Mouse (Mus musculus) testis, postnatal 14 days (tissue): Measurements from ENCODE around the gene Klrb1c.
A peak's percentile ranks its signal among the peaks of the same experiment; 100 is the strongest.
"Not testable (repeated sequence)": the region's sequence is repeated elsewhere in the genome, so short reads cannot be mapped to it uniquely, and the experiment has no call there.

Experiments
- DNase-seq: peaks from one replicate; pipeline ENCODE4 v3.0.0; 2021; ENCODE audit warnings: low spot score

Klrb1c gene

DNA sequence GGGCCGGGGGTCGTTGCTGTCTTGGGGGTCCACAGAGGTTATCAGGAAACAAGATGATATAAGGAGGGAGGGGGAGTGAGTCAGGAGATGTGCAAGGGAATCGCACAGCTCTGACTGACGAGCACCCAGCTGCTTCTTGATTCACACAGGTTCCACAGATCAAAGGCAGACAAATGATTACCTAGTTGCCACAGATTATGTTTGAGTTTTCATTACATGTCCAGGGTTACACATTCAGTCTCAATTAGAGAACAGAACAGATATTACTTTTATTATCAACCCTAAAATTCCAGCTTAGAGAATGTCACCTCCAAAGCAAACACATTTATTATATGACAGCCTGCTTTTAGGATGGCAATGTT lies 33.6 kb downstream of the Klrb1c start:
- DNase-seq, result not testable (repeated sequence)

DNA sequence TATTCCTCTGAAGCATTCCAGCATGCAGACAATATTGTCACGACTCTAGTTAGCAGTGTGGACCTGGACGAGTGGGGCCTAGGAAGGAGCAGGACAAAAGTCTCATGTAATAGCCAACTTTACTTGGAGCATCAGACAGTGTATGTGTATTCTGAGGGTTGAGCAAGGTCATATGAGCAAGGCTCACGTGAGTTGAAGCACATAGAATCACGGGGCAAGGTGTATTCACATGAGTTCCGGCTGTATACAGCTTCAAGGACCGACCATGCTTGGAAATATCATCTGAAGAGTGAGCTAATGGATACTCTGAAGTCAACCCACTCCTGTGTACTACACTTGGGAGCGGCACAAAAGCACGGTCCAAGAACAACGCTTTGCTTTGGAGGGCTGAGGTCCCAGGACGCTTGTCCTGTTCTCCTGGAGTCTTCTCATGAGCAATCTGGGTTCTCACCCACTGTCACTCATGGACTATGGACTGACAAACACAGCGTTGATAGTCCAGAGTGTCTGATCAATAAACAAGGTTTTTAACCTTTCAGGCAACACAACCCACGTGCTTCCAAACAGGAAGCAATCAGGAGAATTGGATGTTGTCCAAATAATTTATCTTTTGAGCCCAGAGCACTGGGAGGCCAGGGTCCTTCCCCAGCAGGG lies 34.1 kb downstream of the Klrb1c start:
- not testable (repeated sequence) for DNase-seq

GRCm38 (mm10) chr6:128754265-128754664 lies 34.8 kb downstream of the Klrb1c start:
- DNase-seq, result not testable (repeated sequence)

- DNase-seq, result peak; percentile 83
Measured at GRCm38 (mm10) chr6:128753610-128754224, 35.3 kb downstream of the Klrb1c start.

DNA sequence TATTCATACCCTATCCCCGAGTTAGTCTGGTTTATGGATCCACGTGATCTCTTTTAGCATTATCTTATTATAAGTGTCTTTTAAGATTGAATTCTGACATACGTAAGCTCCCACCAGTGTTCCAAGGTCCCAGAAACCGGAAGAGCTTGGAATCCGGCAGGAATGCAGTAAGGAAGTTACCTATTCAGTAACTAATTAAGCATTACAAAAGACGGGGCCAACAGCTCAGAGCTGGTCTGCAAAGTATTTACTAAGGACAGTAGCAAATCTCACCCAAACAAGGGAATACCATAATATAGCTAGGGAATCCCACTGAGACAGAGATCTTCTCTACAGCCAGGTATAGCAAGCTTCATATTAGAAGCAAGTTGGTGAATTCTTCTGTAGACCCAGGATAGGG lies 42.0 kb downstream of the Klrb1c start:
- DNase-seq, result not testable (repeated sequence)

DNA sequence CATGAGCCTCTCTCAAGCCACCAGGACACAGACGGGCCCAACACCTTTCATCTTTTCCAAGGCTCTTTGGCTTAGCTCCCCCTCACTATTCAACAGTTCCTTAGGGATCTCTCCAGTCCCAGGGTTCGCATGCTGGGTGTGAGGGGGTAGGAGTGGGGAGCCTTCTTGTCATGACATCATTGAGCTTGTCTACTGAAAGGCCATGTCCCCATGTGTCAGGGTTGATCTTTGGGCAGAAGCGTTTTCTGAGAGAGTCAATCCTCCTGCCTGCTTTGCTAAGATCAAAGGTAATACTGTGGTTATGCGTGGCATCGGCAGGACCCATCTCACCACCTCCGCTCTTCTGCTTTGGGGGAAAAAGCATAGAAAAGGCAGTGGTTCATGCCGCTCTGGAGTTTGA lies 51.6 kb downstream of the Klrb1c start:
- no peak for DNase-seq

DNA sequence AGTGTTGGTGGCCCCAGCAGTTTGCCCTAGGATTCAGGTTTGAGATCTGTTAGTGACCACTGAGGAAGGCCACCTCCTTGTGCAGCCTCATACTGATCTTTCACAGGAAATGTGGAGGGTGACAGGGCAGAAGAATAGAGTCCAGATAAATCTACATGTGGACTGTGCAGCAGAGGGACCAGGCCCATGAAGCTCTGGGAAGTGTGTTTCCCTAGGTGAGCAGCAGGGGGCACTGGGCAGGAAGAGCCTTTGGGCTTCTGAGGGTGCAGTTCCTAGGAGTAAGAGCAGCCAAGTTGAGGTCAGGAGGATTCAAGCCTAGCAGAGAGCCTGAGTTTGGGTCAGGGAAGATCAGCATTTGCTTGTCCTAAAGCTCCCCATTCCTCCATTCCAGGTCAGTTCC lies 52.9 kb downstream of the Klrb1c start:
- no peak for DNase-seq

- no peak for DNase-seq
Measured at GRCm38 (mm10) chr6:128734896-128735295, 54.1 kb downstream of the Klrb1c start.

GRCm38 (mm10) chr6:128733908-128734679 lies 54.9 kb downstream of the Klrb1c start:
- no peak for DNase-seq

GRCm38 (mm10) chr6:128732032-128732431 lies 57.0 kb downstream of the Klrb1c start:
- DNase-seq, result no peak
